ENCODE assay signal across 8 mouse cellular contexts in genomic region chr11:97489589-97490324, GRCm38 (mm10). TPM values are rescaled to one million over a fixed set of nuclear protein-coding genes. Genes with fewer than 3 reads are reported as not detected.
A peak's percentile ranks its signal among the peaks of the same experiment; 100 is the strongest.
DNase-seq lines count a peak whose midpoint lies in the region; ATAC-seq lines count a peak whose summit lies in the region.

No protein-coding gene starts in this region.

- H3K27ac ChIP-seq in forebrain, embryonic 16.5 days (ENCODE audit: low read length), result no peak overlapping the region
- H3K27ac ChIP-seq in intestine, embryonic 14.5 days (ENCODE audit: low read depth), result no peak overlapping the region
- no peak overlapping the region for H3K27ac ChIP-seq in limb, embryonic 12.5 days
- no peak overlapping the region for H3K27ac ChIP-seq in midbrain, embryonic 15.5 days

- 0 out of 2 replicates have a peak, but pooled peaks cover 3% of the 10 kb centered on the region for H3K4me1 ChIP-seq in forebrain, embryonic 16.5 days (replicated peaks; ENCODE audit: control insufficient read depth, insufficient read depth, low read length)
- H3K4me1 ChIP-seq in intestine, embryonic 14.5 days (replicated peaks; ENCODE audit: control insufficient read depth, insufficient read depth, low read length), result no peaks in the 10 kb centered on the region
- H3K4me1 ChIP-seq in limb, embryonic 12.5 days (replicated peaks), result 0 out of 2 replicates have a peak, but pooled peaks cover 2% of the 10 kb centered on the region
- peaks cover 3% of the 10 kb centered on the region; the same call in 1 of the 2 replicates for H3K4me1 ChIP-seq in midbrain, embryonic 15.5 days

- DNase-seq in heart, adult 18-20 months, result peak; percentile 54 to 84
- DNase-seq in heart, postnatal 25 days (ENCODE audit: low spot score), result no peak
- peak; percentile 58 for DNase-seq in c-Kit-positive CD71-positive TER-119-negative erythroid progenitor cells, embryonic 14.5 days (ENCODE audit: low read depth)
- peak; percentile 94 for DNase-seq in intestine, embryonic 14.5 days (ENCODE audit: low spot score)
- DNase-seq in spleen, postnatal 4 days (ENCODE audit: low spot score in 2 of 2), result peak; percentile 74 to 92

- intact Hi-C loops in heart, postnatal 25 days (cut with DNase I), result loop anchor here (1.0 kb wide), 1 partner anchor 133 kb away; no protein-coding TSS in a partner anchor

- H3K4me2 ChIP-seq in forebrain, embryonic 16.5 days (ENCODE audit: low read length), result no peak overlapping the region
- H3K4me2 ChIP-seq in intestine, embryonic 14.5 days (ENCODE audit: low read length), result no peak overlapping the region
- H3K4me2 ChIP-seq in limb, embryonic 12.5 days, result no peak overlapping the region
- no peak overlapping the region for H3K4me2 ChIP-seq in midbrain, embryonic 15.5 days

- WGBS in forebrain, embryonic 16.5 days, result 20% methylated on average over 16 of the region's 16 CpGs
- WGBS in intestine, embryonic 14.5 days, result 35% methylated on average over 16 of the region's 16 CpGs
- 31% methylated on average over 16 of the region's 16 CpGs for WGBS in limb, embryonic 12.5 days
- WGBS in midbrain, embryonic 15.5 days, result 23% methylated on average over 16 of the region's 16 CpGs

- H3K9me3 ChIP-seq in forebrain, embryonic 16.5 days (ENCODE audit: control insufficient read depth, low read length), result no peaks in the 10 kb centered on the region
- H3K9me3 ChIP-seq in intestine, embryonic 14.5 days (ENCODE audit: control insufficient read depth, low read length), result no peaks in the 10 kb centered on the region
- H3K9me3 ChIP-seq in limb, embryonic 12.5 days, result no peaks in the 10 kb centered on the region
- no peaks in the 10 kb centered on the region for H3K9me3 ChIP-seq in midbrain, embryonic 15.5 days

- no peak overlapping the region for H3K9ac ChIP-seq in forebrain, embryonic 16.5 days (replicated peaks; ENCODE audit: low read depth, low read length)
- H3K9ac ChIP-seq in intestine, embryonic 14.5 days (ENCODE audit: low read length), result no peak overlapping the region
- no peak overlapping the region for H3K9ac ChIP-seq in limb, embryonic 12.5 days (replicated peaks)
- H3K9ac ChIP-seq in midbrain, embryonic 15.5 days, result no peak overlapping the region

- H3K36me3 ChIP-seq in forebrain, embryonic 16.5 days (ENCODE audit: control insufficient read depth, insufficient read depth), result peaks cover 3% of the 10 kb centered on the region; the same call in 1 of the 2 replicates
- H3K36me3 ChIP-seq in intestine, embryonic 14.5 days (ENCODE audit: control insufficient read depth, insufficient read depth, low read length), result peaks cover 74% of the 10 kb centered on the region
- peaks cover 71% of the 10 kb centered on the region for H3K36me3 ChIP-seq in limb, embryonic 12.5 days
- H3K36me3 ChIP-seq in midbrain, embryonic 15.5 days (replicated peaks), result peaks cover 14% of the 10 kb centered on the region

- ATAC-seq in forebrain, embryonic 16.5 days, result peak; percentile 68
- peak; percentile 77 for ATAC-seq in intestine, embryonic 14.5 days (replicated peaks; ENCODE audit: low FRiP score, low TSS enrichment, low read depth)
- peak; percentile 37; the same call in 1 of the 2 replicates for ATAC-seq in limb, embryonic 12.5 days (ENCODE audit: insufficient number of reproducible peaks, insufficient read depth, low FRiP score, low TSS enrichment, low read depth)
- ATAC-seq in midbrain, embryonic 15.5 days (replicated peaks), result peak; percentile 70; the same call in 1 of the 2 replicates

- H3K27me3 ChIP-seq in forebrain, embryonic 16.5 days (replicated peaks; ENCODE audit: control insufficient read depth, insufficient read depth, low read length), result no peaks in the 10 kb centered on the region
- no peaks in the 10 kb centered on the region for H3K27me3 ChIP-seq in intestine, embryonic 14.5 days (replicated peaks; ENCODE audit: control insufficient read depth, insufficient read depth, low read length)
- no peaks in the 10 kb centered on the region for H3K27me3 ChIP-seq in limb, embryonic 12.5 days
- H3K27me3 ChIP-seq in midbrain, embryonic 15.5 days (replicated peaks), result no peaks in the 10 kb centered on the region

- H3K4me3 ChIP-seq in forebrain, embryonic 16.5 days (replicated peaks; ENCODE audit: low read length), result no peak overlapping the region
- H3K4me3 ChIP-seq in intestine, embryonic 14.5 days (ENCODE audit: low read depth, low read length), result no peak overlapping the region
- H3K4me3 ChIP-seq in limb, embryonic 12.5 days (replicated peaks), result no peak overlapping the region
- H3K4me3 ChIP-seq in midbrain, embryonic 15.5 days, result no peak overlapping the region

RNA-seq across cellular contexts. Expression of gene 4933428G20Rik, which starts 10.4 kb away (rescaled TPM):
- total RNA-seq in heart, adult 18-20 months (2021), result not detected
- total RNA-seq in heart, postnatal 25 days (2021), result not detected
- polyA plus RNA-seq in forebrain, embryonic 16.5 days (2015; fragmentation: Nextera tagmentation; extraction: Ambion mirVana), result 0.29 and 1.2 TPM in 2 replicates
- 0.12 TPM in 2 replicates for polyA plus RNA-seq in intestine, embryonic 14.5 days (2014; fragmentation: Nextera tagmentation; extraction: Ambion mirVana)
- polyA plus RNA-seq in limb, embryonic 12.5 days (2016; fragmentation: Nextera tagmentation; extraction: Ambion mirVana), result 0.36 and 1.4 TPM in 2 replicates
- 1.3 and 1.6 TPM in 2 replicates for polyA plus RNA-seq in midbrain, embryonic 15.5 days (2015; fragmentation: Nextera tagmentation; extraction: Ambion mirVana)
